Mouse (Mus musculus) kidney, adult 2 months (tissue): Measurements from ENCODE around the gene Cela2a. TPM values are rescaled to one million over a fixed set of nuclear protein-coding genes. Genes with fewer than 3 reads are reported as not detected.
A peak's percentile ranks its signal among the peaks of the same experiment; 100 is the strongest.

Source experiments
- DNase-seq: peaks from one replicate; pipeline ENCODE4 v3.0.0; 2021
- H3K27ac ChIP-seq: fragments of 200-500 bp; 2 replicates; pipeline ENCODE4 v1.5.1; 2012; ENCODE audit warnings: low read depth, low read length, control low read depth, inconsistent platforms; ENCODE audit not compliant: insufficient read depth
- H3K27me3 ChIP-seq: fragments of 200-500 bp; replicated peaks from 2 replicates; pipeline ENCODE4 v1.6.1; 2012; ENCODE audit warnings: mild to moderate bottlenecking, moderate library complexity, low read length, inconsistent platforms; ENCODE audit not compliant: control insufficient read depth, insufficient read depth
- H3K36me3 ChIP-seq: fragments of 200-500 bp; 2 replicates; pipeline ENCODE4 v1.6.1; 2012; ENCODE audit warnings: mild to moderate bottlenecking, moderate library complexity, low read length, inconsistent platforms; ENCODE audit not compliant: control insufficient read depth, insufficient read depth
- H3K4me1 ChIP-seq: fragments of 200-500 bp; 2 replicates; pipeline ENCODE4 v1.6.1; 2011; ENCODE audit warnings: low read length; ENCODE audit not compliant: control insufficient read depth, insufficient read depth
- H3K4me3 ChIP-seq: fragments of 200-500 bp; 2 replicates; pipeline ENCODE4 v1.5.1; 2011; ENCODE audit warnings: mild to moderate bottlenecking, low read depth, low read length, control low read depth; ENCODE audit not compliant: insufficient read depth
- CTCF ChIP-seq: fragments of 200-500 bp; conservative IDR thresholded peaks from 2 replicates; pipeline ENCODE4 v1.5.1; 2011; ENCODE audit warnings: low read depth, mild to moderate bottlenecking, control low read depth, low read length, moderate library complexity, mixed read lengths; ENCODE audit not compliant: insufficient read depth, insufficient read length
- POLR2A ChIP-seq: fragments of 200-500 bp; IDR thresholded peaks from one replicate; pipeline ENCODE4 v1.6.1; 2011; ENCODE audit warnings: low read depth, low read length, control low read depth
- WGBS: fragments of 180-500 bp; shearing (Covaris S2); methylation state at CpG from one replicate; pipeline ENCODE4 v1.1.7; 2018; 5-methylcytosine and 5-hydroxymethylcytosine counted together
- polyA plus RNA-seq: library from polyadenylated mRNA; depleted of rRNA; stranded (reverse); fragments of >200 nt; gene quantifications from 2 replicates; pipeline ENCODE4 v1.2.3, GENCODE M21; 2012

The Cela2a gene
- polyA plus RNA-seq, 1 experiment = 0.52 TPM

- Histone ChIP-seq H3K27ac (no peak overlapping the region), H3K4me3 (no peak overlapping the region), H3K4me1 (no peaks in the 10 kb centered on the region), H3K36me3 (no peaks in the 10 kb centered on the region), H3K27me3 (no peaks in the 10 kb centered on the region)
- WGBS = 56% methylated on average over 14 of the region's 14 CpGs
- no peak for DNase-seq
- TF ChIP-seq CTCF (no peak), POLR2A (no peak)
These were observed 8.9 kb downstream of the Cela2a start for GRCm38 (mm10) chr4:141816776-141817655.

GRCm38 (mm10) chr4:141816267-141816666 lies 9.7 kb downstream of the Cela2a start:
- 90% methylated on average over 7 of the region's 7 CpGs for WGBS
- no peak for DNase-seq
- no peak overlapping the region for H3K4me3 ChIP-seq

GRCm38 (mm10) chr4:141811375-141811774 lies 14.6 kb downstream of the Cela2a start:
- Histone ChIP-seq H3K27ac (no peak overlapping the region), H3K27me3 (no peaks in the 10 kb centered on the region), H3K4me1 (no peaks in the 10 kb centered on the region), H3K36me3 (peaks cover 1% of the 10 kb centered on the region), H3K4me3 (no peak overlapping the region)
- TF ChIP-seq CTCF (no peak), POLR2A (no peak)
- 97% methylated on average over 7 of the region's 7 CpGs for WGBS
- DNase-seq = no peak

More at GRCm38 (mm10) chr4:141816267-141816666, 9.7 kb downstream of the Cela2a start:
- Histone ChIP-seq H3K27me3 (no peaks in the 10 kb centered on the region), H3K36me3 (no peaks in the 10 kb centered on the region), H3K27ac (no peak overlapping the region), H3K4me1 (no peaks in the 10 kb centered on the region)
- TF ChIP-seq CTCF = no peak
- TF ChIP-seq POLR2A = no peak

GRCm38 (mm10) chr4:141810975-141811374 lies 15.0 kb downstream of the Cela2a start:
- no peaks in the 10 kb centered on the region for H3K4me1 ChIP-seq
- no peak for DNase-seq
- H3K27ac ChIP-seq = no peak overlapping the region
- 98% methylated on average over 2 of the region's 2 CpGs for WGBS
- no peak overlapping the region for H3K4me3 ChIP-seq
- H3K36me3 ChIP-seq = peaks cover 1% of the 10 kb centered on the region
- no peak for TF ChIP-seq CTCF
- TF ChIP-seq POLR2A = no peak
- no peaks in the 10 kb centered on the region for H3K27me3 ChIP-seq

- Histone ChIP-seq H3K27me3 (no peaks in the 10 kb centered on the region), H3K4me3 (no peak overlapping the region), H3K4me1 (no peaks in the 10 kb centered on the region), H3K36me3 (peaks cover 1% of the 10 kb centered on the region), H3K27ac (no peak overlapping the region)
- DNase-seq = no peak
- 79% methylated on average over 8 of the region's 8 CpGs for WGBS
- TF ChIP-seq CTCF (peak; percentile 92), POLR2A (no peak)
These were observed 16.0 kb downstream of the Cela2a start for GRCm38 (mm10) chr4:141809850-141810464.

- H3K27me3 ChIP-seq = no peaks in the 10 kb centered on the region
- peaks cover 1% of the 10 kb centered on the region for H3K36me3 ChIP-seq
- H3K4me3 ChIP-seq = no peak overlapping the region
- no peaks in the 10 kb centered on the region for H3K4me1 ChIP-seq
- no peak for DNase-seq
- TF ChIP-seq CTCF (no peak), POLR2A (no peak)
- 94% methylated on average over 8 of the region's 8 CpGs for WGBS
- H3K27ac ChIP-seq = no peak overlapping the region
These were observed 20.1 kb downstream of the Cela2a start for GRCm38 (mm10) chr4:141805886-141806285.

- no peaks in the 10 kb centered on the region for H3K4me1 ChIP-seq
- 92% methylated on average over 4 of the region's 4 CpGs for WGBS
- no peak overlapping the region for H3K27ac ChIP-seq
- peaks cover 1% of the 10 kb centered on the region for H3K36me3 ChIP-seq
- H3K27me3 ChIP-seq = no peaks in the 10 kb centered on the region
- DNase-seq = no peak
- no peak overlapping the region for H3K4me3 ChIP-seq
- TF ChIP-seq CTCF (0 out of 2 replicates have a peak, but pooled peaks have one; percentile 18), POLR2A (no peak)
These were observed 21.9 kb downstream of the Cela2a start for GRCm38 (mm10) chr4:141804105-141804504.
